ENCODE assay signal across 21 mouse cellular contexts in the genomic region with DNA sequence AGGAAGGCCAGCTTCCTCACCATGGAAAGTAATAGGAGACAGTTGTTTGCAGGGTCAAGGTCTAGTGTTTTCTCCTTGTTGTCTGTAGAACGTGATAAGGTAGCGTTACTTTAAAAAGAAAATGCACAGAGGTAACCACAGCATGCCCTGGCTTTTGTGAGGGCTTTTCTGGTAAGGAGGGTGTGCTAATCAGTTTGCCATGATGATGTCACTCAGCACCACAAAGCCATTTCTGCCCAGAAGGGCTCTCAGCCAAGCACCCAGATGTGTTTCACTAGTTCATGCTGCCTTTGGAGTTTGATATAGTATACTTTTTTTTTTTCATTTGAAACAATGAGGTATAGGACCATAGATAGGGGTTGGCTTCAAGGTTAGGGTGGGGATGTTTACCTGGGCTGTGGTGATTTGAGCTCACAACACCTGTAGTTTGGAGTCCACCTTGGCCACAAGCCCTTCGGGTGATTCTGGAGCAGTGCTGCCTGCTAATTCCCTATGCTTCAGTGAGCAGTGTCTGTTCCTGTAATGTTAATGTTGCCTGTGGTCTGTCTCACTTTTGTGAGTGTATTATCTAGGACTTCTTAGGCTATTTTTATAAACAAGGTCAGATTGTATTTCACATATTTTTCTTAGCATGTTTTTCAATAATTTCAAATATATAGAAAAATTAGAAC.
A peak's percentile ranks its signal among the peaks of the same experiment; 100 is the strongest.
DNase-seq lines count a peak whose midpoint lies in the region; ATAC-seq and TF ChIP-seq lines count a peak whose summit lies in the region.
"Had no signal": no experiment of that assay in that cellular context is flagged by ENCODE, and none has a peak within 500 bp of the region (broad histone marks: within the 10 kb centered on the region; RNA-seq: fewer than 3 reads in every experiment).

No protein-coding gene starts in this region.

- H3K9ac ChIP-seq in forebrain, embryonic 15.5 days (replicated peaks) = no peak overlapping the region
- H3K9ac ChIP-seq in forebrain, embryonic 12.5 days = no peak overlapping the region
- H3K9ac ChIP-seq in MEL (ENCODE audit: control insufficient read depth, low read depth, low read length, poor library complexity, severe bottlenecking) = no peak overlapping the region
- H3K9ac ChIP-seq: forebrain, postnatal 0 days; heart, embryonic 13.5 days; hindbrain, embryonic 12.5 days; kidney, embryonic 15.5 days; liver, embryonic 14.5 days; midbrain, embryonic 12.5 days; neural tube, embryonic 15.5 days had no signal

- H3K4me1 ChIP-seq in forebrain, embryonic 15.5 days = peaks cover 41% of the 10 kb centered on the region
- H3K4me1 ChIP-seq in forebrain, embryonic 12.5 days = peaks cover 3% of the 10 kb centered on the region; the same call in 1 of the 2 replicates
- H3K4me1 ChIP-seq in MEL (ENCODE audit: control insufficient read depth in 1 of 2, insufficient read depth in 2 of 2, low read length in 2 of 2) = no peaks in the 10 kb centered on the region
- H3K4me1 ChIP-seq: kidney, embryonic 15.5 days; midbrain, embryonic 12.5 days had no signal

- H3K36me3 ChIP-seq in forebrain, embryonic 15.5 days = no peaks in the 10 kb centered on the region
- no peaks in the 10 kb centered on the region for H3K36me3 ChIP-seq in forebrain, embryonic 12.5 days (replicated peaks)
- peaks cover 0 to 2% of the 10 kb centered on the region in 2 experiments; a peak in 2 of 4 replicates for H3K36me3 ChIP-seq in MEL (ENCODE audit: control insufficient read depth in 1 of 2, insufficient read depth in 2 of 2, low read length in 2 of 2)
- H3K36me3 ChIP-seq: heart, embryonic 13.5 days; hindbrain, embryonic 12.5 days; kidney, embryonic 15.5 days; midbrain, embryonic 12.5 days; neural tube, embryonic 15.5 days had no signal

- no peak overlapping the region for H3K4me3 ChIP-seq in forebrain, embryonic 15.5 days
- no peak overlapping the region for H3K4me3 ChIP-seq in forebrain, embryonic 12.5 days (replicated peaks)
- H3K4me3 ChIP-seq in MEL (ENCODE audit: control insufficient read depth in 1 of 2, insufficient read depth in 1 of 2, low read depth in 2 of 2, low read length in 2 of 2) = no peak overlapping the region
- H3K4me3 ChIP-seq: heart, adult 2 months; heart, embryonic 13.5 days; hindbrain, embryonic 12.5 days; kidney, embryonic 15.5 days; left cerebral cortex, adult 2 months; midbrain, embryonic 12.5 days; neural tube, embryonic 15.5 days had no signal

- H3K9me3 ChIP-seq in forebrain, embryonic 15.5 days = no peaks in the 10 kb centered on the region
- no peaks in the 10 kb centered on the region for H3K9me3 ChIP-seq in forebrain, embryonic 12.5 days
- H3K9me3 ChIP-seq in MEL (replicated peaks; ENCODE audit: insufficient read depth, low read length) = no peaks in the 10 kb centered on the region
- H3K9me3 ChIP-seq: heart, embryonic 13.5 days; hindbrain, embryonic 12.5 days; kidney, embryonic 15.5 days; midbrain, embryonic 12.5 days; neural tube, embryonic 15.5 days had no signal

- no peak for TF ChIP-seq CTCF in MEL (IDR thresholded peaks at IDR 0.05 in 2 of 3, conservative IDR thresholded peaks at IDR 0.05 in 1 of 3; ENCODE audit: control insufficient read depth in 1 of 3, insufficient read depth in 1 of 3, low read depth in 2 of 3, low read length in 3 of 3, poor library complexity in 1 of 3, severe bottlenecking in 1 of 3)

- intact Hi-C loops in gastrocnemius, postnatal 14 days (cut with DNase I; ENCODE audit: low total_unique reads) = no loop called here
- intact Hi-C loops in heart, postnatal 14 days (cut with DNase I) = no loop called here

- no peaks in the 10 kb centered on the region for H3K27me3 ChIP-seq in forebrain, embryonic 15.5 days
- H3K27me3 ChIP-seq in forebrain, embryonic 12.5 days = no peaks in the 10 kb centered on the region
- no peaks in the 10 kb centered on the region for H3K27me3 ChIP-seq in MEL (ENCODE audit: control insufficient read depth in 1 of 2, insufficient read depth in 2 of 2, low read length in 2 of 2)
- H3K27me3 ChIP-seq: heart, embryonic 13.5 days; hindbrain, embryonic 12.5 days; kidney, embryonic 15.5 days; midbrain, embryonic 12.5 days; neural tube, embryonic 15.5 days had no signal

- no peak overlapping the region for H3K4me2 ChIP-seq in forebrain, embryonic 15.5 days (replicated peaks)
- no peak overlapping the region for H3K4me2 ChIP-seq in forebrain, embryonic 12.5 days
- H3K4me2 ChIP-seq: heart, embryonic 13.5 days; hindbrain, embryonic 12.5 days; kidney, embryonic 15.5 days; midbrain, embryonic 12.5 days; neural tube, embryonic 15.5 days had no signal

- 0 out of 2 replicates have a peak overlapping the region, but pooled peaks have one; percentile 17 for H3K27ac ChIP-seq in forebrain, embryonic 15.5 days (replicated peaks)
- no peak overlapping the region for H3K27ac ChIP-seq in forebrain, embryonic 12.5 days
- H3K27ac ChIP-seq in MEL (ENCODE audit: control insufficient read depth, low read depth, low read length) = no peak overlapping the region
- H3K27ac ChIP-seq: heart, adult 2 months; heart, embryonic 13.5 days; hindbrain, embryonic 12.5 days; kidney, embryonic 15.5 days; left cerebral cortex, adult 2 months; liver, embryonic 14.5 days; midbrain, embryonic 12.5 days; neural tube, embryonic 15.5 days had no signal

- DNase-seq in 3T3-L1 (ENCODE audit: low read depth, low spot score) (peak; percentile 36), MEL (ENCODE audit: low read depth, low spot score) (peak; percentile 25)
- no peak for DNase-seq in thymus, postnatal 25 days
- DNase-seq in gastrocnemius, postnatal 14 days = no peak
- DNase-seq in heart, postnatal 14 days = no peak
- DNase-seq: adrenal gland, postnatal 25 days; embryo, embryonic 11 days; forebrain, postnatal 0 days; gastrocnemius, postnatal 25 days; heart, adult 2 months had no signal

- ATAC-seq in forebrain, embryonic 15.5 days (replicated peaks) = no peak
- no peak for ATAC-seq in forebrain, embryonic 12.5 days (ENCODE audit: low FRiP score)
- ATAC-seq in granulocyte monocyte progenitor cell, adult 5-6 weeks (replicated peaks; ENCODE audit: poor library complexity, severe bottlenecking) = 0 out of 2 replicates have a peak, but pooled peaks have one; percentile 27
- ATAC-seq: forebrain, postnatal 0 days; intestine, postnatal 0 days had no signal

- TF ChIP-seq RAD21 in MEL (IDR thresholded peaks at IDR 0.05; ENCODE audit: low read depth, low read length) = no peak

- H3K79me2 ChIP-seq in MEL (ENCODE audit: control insufficient read depth, insufficient read depth, low read length, poor library complexity) = no peaks in the 10 kb centered on the region

- no peak for TF ChIP-seq POLR2A in MEL (IDR thresholded peaks at IDR 0.05; ENCODE audit: control insufficient read depth in 1 of 2, insufficient read depth in 1 of 2, low read depth in 1 of 2, low read length in 2 of 2, poor library complexity in 1 of 2)

- no peak for TF ChIP-seq EP300 in MEL (IDR thresholded peaks at IDR 0.05; ENCODE audit: low read depth in 1 of 2, low read length in 2 of 2)

- 52% methylated on average over 3 of the region's 3 CpGs for WGBS in forebrain, embryonic 15.5 days
- 69% methylated on average over 3 of the region's 3 CpGs for WGBS in forebrain, embryonic 12.5 days

TF ChIP-seq in MEL, 35 proteins besides CTCF, POLR2A, EP300 and RAD21:
- TF ChIP-seq SIN3A (IDR thresholded peaks at IDR 0.05; ENCODE audit: low read length) = no peak

Comparison
In these comparisons a context has a peak if more than half of its experiments do, and no peak if none do; other contexts are left out.
1. DNase-seq: peak in 3T3-L1 (single experiment) and MEL (single experiment); none in thymus, postnatal 25 days (single experiment), gastrocnemius, postnatal 14 days (single experiment) and heart, postnatal 14 days (0 of 2).